Mouse (Mus musculus) heart, postnatal 36 days (tissue): ENCODE measurements at regions not wholly inside any gene's neighbourhood (a gene's known extent, or its start where the extent isn't known, plus 50 kb on each side); places are given as distances from the start of the nearest gene placed in this dataset.

ENCODE experiments used
- DNase-seq, 2 experiments: peaks; one replicate each; pipeline ENCODE4 v3.0.0; 2021 to 2022
- intact Hi-C: fragments of 180-260 bp; cut with DNase I; formaldehyde crosslinking; loops from one replicate; pipeline ENCODE4 v1.15.1; 2025

GRCm38 (mm10) chr5:51397528-51397927 is 170.0 kb downstream of the Ppargc1a start:
- DNase-seq = no peak
- intact Hi-C loops = no loop called here

DNA sequence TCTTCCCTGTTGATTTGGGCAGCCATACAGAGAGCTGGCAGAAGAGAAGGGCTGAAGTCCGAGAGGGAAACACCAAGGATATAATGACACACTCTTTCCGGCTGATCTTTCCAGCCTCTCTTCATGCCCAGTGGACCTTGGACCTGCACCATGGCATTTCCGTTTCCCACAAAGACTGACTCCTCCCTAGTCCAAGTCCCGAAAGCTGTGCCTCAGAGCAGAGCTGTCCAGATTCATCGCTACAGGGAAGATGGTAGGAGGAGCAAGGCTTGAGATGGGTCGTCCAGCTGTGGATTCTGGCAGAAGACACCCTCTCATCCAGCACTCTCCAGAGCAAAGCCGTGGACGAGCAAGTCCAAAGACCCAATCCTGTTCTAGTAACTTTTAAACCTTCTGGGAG is 176.2 kb downstream of the Ppargc1a start:
- peak; percentile 9 to 14 for DNase-seq
- intact Hi-C loops = no loop called here

DNA sequence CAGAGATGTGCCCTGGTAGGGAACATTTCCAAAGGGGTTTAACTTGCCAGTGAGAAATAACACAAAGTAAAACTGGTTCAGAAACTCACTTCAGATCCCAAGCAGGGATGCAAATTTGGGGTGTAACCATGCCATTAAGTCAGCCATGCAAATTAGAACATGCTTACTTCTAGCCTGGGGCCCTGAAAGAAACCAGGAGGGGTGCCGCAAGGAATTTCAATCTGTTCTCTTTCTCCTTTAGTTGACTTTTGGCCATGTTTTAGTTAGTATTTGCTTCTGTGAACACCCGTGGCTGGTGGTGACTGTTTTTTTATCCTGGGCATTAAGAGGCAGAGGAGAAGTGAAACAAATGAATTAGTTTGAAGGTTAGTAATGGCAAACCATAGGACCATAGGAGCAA is 179.8 kb downstream of the Ppargc1a start:
- no peak for DNase-seq
- intact Hi-C loops = loop anchor here (10.0 kb wide), 1 partner anchor 343 kb away; no protein-coding TSS in a partner anchor

GRCm38 (mm10) chr5:51386409-51386808 is 181.1 kb downstream of the Ppargc1a start:
- intact Hi-C loops = loop anchor here (10.0 kb wide), 1 partner anchor 342 kb away; no protein-coding TSS in a partner anchor
- no peak for DNase-seq

GRCm38 (mm10) chr5:51384278-51384677 is 183.2 kb downstream of the Ppargc1a start:
- intact Hi-C loops = loop anchor here (10.0 kb wide), 1 partner anchor 339 kb away; no protein-coding TSS in a partner anchor
- DNase-seq = no peak

DNA sequence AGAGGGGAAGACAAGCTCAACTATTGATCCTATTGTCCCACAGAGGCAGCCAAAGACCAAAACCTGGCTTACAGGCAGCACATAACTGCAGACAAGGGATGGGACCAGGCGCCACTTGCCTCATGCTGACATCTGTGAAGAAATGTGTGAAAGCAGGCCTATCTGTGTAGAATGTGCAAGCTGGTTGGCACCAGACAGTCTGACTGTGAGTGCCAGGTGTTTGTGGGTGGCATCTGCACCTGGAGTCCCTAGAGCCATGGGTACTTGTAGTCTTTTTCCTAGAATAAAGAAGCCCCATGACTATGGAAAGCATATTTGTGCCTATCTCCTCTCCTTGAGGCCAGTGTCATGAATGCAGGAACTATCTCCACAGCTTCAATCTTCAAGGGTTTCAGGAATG is 208.4 kb downstream of the Ppargc1a start:
- no peak for DNase-seq
- intact Hi-C loops = no loop called here

- intact Hi-C loops = loop anchor here (10.0 kb wide), 1 partner anchor 87 kb away; no protein-coding TSS in a partner anchor
- no peak for DNase-seq
Observed at GRCm38 (mm10) chr5:51348256-51348655, 219.3 kb downstream of the Ppargc1a start.

GRCm38 (mm10) chr5:51329142-51329541 is 238.4 kb downstream of the Ppargc1a start:
- DNase-seq = no peak
- intact Hi-C loops = no loop called here

DNA sequence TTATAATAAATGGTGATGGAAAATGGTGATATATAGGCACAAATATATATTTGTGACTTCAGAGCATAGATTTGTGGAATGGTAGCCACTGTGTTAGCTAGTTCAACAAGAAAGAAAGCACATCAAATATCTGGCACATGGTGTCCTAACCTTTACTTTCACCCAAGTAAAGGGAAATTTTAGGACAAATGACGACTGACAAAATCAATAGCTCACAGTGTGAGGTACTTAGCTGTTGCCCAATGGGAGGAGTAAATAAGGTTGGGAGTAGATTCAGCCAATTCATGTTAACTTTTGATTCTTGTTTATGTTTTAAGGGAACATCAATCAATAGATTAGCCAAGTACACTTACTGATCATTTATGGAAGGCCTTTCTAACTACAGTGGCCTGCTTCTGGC is 278.3 kb downstream of the Ppargc1a start:
- intact Hi-C loops = no loop called here
- DNase-seq = no peak

- no peak for DNase-seq
- intact Hi-C loops = no loop called here
Observed at GRCm38 (mm10) chr5:51288234-51288633, 279.3 kb downstream of the Ppargc1a start.

- no peak for DNase-seq
- intact Hi-C loops = no loop called here
Observed at GRCm38 (mm10) chr5:51241156-51241555, 326.4 kb downstream of the Ppargc1a start.

GRCm38 (mm10) chr5:51234004-51234355 is 333.5 kb downstream of the Ppargc1a start:
- intact Hi-C loops = no loop called here
- no peak for DNase-seq

DNA sequence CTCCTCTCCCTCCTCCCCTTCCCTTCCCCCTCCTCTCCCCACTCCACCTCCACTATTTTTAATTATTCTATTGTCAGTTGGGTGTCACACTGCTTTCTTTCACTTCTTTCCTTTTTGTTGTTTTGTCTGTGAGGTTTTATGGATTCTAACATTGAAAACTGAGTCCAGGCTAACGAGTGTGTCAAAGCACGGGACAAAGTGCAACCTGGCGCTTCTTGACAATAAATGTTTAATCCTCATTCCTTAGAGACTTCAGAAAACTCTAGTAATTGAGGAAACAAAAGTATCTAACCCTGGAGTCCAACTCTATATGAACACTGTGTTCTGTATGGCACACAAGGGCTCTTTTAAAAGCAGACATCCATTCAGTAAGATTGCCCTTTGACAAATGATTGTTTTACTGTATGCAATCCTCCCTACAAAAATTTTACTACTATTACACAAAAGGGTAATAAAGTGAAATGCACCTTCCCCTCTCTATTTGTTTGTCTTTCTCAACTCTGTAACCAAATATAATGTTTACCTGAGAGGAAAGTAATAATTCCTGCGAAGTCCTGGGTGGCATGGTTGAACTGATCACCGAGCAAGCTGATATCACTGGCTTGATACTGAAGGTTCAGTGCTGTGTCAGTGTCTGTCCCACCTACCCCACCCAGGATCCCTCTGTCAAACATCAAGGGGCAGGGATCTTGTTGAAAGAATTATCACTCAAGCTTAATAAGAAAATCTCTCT is 334.1 kb downstream of the Ppargc1a start:
- intact Hi-C loops = no loop called here
- DNase-seq = no peak

GRCm38 (mm10) chr5:51229806-51230205 is 337.7 kb downstream of the Ppargc1a start:
- intact Hi-C loops = no loop called here
- no peak for DNase-seq

DNA sequence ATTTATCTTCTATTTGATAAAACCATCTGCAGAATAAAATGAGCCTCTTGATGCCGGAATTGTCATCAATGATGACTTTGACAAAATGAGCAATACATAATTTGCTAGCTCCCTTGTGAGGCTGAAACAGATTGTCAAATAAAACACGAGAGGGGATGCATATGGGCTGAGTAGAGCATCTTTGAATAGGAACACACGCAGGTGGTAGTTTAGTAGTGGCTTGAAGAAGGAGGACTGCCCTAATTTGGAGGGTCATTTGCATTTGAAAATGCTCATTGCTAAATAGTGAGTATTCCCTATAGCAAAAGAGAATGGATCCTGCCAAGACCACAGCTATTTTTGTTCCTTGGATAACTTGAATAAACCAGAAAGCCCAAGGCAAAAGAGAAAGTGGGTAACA is 339.5 kb downstream of the Ppargc1a start:
- intact Hi-C loops = no loop called here
- DNase-seq = no peak

DNA sequence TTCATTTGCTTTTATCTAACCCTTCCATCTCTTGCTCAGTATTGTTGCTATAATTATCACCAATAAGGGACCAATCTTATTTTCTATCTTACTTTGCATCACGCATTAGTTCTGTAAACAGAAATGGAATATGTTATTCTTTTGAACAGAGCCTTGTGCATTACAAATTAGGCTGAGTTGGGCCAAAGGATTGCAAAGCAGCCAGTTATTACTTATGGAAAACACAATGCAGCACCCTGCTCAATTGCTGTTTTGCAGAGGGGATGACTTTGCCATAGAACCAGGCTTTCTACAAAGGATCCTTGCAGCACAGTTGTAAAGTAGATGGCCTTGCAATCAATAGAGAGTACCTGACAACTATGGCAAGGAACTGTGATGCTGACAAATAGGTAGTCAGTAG is 364.3 kb downstream of the Ppargc1a start:
- intact Hi-C loops = no loop called here
- DNase-seq = no peak

DNA sequence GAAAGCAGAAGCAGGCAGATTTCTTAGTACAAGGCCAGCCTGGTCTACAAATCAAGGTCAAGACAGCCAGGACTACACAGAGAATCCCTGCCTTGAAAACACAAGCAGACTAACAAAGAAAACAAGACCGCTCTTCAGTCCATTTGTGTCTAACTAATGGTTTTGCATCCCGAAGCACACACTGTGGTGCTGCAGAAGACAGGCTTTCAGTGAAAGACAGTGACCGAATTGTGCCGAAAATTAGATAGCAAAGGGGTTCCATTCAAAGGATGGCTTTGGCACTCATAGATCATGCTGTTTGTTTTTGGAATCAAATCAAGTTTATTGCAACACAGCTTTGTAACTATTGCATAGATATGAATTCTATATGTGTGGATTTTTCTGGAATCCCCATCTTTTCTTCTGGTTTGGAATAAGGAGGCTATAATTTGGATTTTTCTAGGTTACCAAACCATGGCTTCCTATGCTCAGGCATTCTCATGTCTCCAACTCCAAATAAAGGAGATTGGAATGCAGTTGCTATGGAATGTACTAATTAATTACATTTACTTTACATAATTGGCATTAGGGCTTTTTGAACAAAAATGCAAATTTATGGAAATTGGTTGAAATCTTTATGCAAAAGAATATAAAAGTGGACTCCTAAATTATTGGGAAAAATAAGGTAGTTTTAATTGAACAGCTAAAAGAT is 364.9 kb downstream of the Ppargc1a start:
- intact Hi-C loops = no loop called here
- DNase-seq = no peak

DNA sequence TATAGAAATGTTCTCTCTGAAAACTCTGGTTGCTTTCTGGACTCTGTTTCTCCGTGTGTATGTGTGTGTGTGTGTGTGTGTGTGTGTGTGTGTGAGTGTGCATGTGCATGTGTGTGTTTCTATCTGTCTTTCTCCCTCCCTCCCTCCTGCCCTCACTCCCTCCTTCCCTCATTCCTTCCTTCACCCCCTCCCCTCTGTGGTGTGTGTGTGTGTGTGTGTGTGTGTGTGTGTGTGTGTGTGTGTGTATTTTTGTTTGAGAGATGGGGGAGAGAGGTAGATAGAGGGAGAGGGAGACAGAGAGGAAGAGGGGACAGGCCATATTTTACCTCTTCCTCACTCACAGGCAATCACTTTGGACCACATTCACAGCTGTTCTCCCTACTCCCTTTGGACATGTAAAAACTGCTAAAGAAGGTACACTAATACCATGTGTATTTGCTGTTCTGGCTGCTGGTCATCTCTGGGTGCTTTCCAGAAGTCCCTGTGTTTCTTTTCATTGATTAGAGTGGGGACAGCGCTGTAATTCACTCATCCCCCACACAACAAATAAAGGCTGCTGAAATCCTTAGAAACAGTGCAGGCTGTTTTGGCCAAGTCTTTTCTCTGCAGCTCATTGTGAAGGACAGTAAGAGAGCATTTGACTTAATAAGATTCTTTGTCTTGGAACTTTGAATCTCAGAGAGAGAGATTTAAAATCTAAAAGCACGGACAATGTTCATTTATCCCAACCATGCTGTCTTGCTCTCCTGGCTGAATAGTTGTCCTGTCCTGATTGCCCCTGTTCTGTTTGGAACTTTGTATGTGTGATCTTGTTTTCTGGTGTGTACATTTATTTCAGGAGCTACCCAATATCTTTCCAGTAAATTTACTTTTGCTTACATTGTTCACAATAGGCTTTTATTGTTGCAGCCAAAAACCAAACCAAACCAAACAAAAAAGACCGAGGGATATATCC is 370.9 kb downstream of the Ppargc1a start:
- no peak for DNase-seq
- intact Hi-C loops = no loop called here

- intact Hi-C loops = no loop called here
- DNase-seq = no peak
Observed at GRCm38 (mm10) chr5:51190661-51191060, 376.9 kb downstream of the Ppargc1a start.

- intact Hi-C loops = no loop called here
Observed at GRCm38 (mm10) chr5:51169828-51170227, 397.7 kb downstream of the Ppargc1a start.

GRCm38 (mm10) chr5:51168206-51168605 is 399.3 kb downstream of the Ppargc1a start:
- intact Hi-C loops = no loop called here
- no peak for DNase-seq

More at GRCm38 (mm10) chr5:51169828-51170227, 397.7 kb downstream of the Ppargc1a start:
- DNase-seq = no peak
